Mouse (Mus musculus) gastrocnemius, adult 8-10 months (tissue): ENCODE measurements around the gene 1700020L24Rik. TPM values are rescaled to one million over a fixed set of nuclear protein-coding genes. Genes with fewer than 3 reads are reported as not detected.

Experiments
- DNase-seq, 2 experiments: peaks; one replicate each; pipeline ENCODE4 v3.0.0; 2022; ENCODE audit warnings: low spot score in 2 of 2
- total RNA-seq, 4 experiments: library from RNA; stranded (reverse); gene quantifications; 2 replicates each; pipeline ENCODE4 v1.2.4; 2022

Gene 1700020L24Rik
- total RNA-seq, 4 experiments from 2014 or later, result not detected

DNA sequence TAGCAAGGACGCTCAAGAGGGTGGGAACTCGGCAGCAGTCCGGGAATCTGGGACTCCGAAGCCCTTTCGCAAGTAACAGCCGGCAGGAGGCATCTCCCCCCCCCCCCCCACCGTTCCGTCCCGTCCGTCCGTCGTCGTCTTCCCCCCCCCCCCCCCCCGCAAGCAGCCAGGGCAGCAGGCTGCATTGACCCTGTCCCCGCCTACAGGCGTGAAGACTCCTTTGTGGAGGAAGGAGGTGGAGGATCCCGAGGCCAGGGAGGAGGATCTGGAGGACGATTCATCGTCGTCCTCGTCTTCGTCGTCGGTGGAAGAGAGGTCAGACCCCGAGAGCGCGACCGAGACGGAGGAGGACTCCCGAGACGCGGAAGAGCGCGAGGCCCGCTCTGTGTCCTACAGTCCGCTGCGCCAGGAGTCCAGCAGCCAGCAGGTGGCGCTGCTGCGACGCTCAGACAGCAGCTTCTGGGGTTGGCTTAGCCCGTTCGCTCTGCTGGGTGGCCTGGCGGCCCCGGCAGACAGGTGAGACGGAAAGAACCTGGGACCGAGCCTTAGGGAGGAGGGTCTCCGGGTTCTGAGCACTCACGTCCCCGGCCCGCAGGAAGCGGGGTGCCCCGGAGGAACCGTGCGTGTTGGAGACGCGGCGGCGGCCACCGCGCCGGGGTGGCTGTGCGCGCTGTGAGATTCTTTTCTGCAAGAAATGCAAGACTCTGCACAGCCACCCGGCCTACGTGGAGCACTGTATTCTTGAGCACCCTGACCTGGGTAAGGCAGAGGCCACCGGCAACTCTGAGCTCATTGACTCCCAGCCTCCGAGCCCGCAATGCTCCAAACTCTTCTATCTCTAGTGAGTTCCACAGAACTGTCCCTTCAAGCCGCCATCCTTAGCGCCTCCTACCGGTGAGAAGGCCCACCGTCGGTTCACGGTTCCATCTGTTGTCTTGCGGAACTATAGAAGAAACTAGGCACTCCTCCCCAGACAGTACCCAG is 2.9 kb downstream of the 1700020L24Rik start:
- DNase-seq, result peak; percentile 69 to 76

DNA sequence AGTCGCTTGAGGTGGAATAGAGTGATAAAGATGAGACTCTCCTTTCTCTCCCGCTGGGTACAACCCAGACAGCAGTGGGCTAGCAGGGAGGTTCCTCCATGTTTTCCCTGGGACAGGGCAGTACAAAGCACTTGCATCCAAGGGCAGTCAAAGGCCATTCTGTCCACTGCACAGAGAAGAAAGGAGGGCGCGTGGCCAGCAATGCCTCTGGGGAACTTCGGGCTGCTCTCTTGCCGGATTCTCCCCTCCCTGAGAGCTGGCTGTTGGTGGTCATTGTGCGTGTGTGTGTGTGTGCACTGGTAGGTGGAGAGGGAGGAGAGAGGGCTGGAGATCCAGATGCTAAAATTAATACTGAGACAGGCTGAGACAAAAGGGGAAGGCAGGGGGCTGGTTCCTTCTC is 3.8 kb downstream of the 1700020L24Rik start:
- DNase-seq, result no peak

DNA sequence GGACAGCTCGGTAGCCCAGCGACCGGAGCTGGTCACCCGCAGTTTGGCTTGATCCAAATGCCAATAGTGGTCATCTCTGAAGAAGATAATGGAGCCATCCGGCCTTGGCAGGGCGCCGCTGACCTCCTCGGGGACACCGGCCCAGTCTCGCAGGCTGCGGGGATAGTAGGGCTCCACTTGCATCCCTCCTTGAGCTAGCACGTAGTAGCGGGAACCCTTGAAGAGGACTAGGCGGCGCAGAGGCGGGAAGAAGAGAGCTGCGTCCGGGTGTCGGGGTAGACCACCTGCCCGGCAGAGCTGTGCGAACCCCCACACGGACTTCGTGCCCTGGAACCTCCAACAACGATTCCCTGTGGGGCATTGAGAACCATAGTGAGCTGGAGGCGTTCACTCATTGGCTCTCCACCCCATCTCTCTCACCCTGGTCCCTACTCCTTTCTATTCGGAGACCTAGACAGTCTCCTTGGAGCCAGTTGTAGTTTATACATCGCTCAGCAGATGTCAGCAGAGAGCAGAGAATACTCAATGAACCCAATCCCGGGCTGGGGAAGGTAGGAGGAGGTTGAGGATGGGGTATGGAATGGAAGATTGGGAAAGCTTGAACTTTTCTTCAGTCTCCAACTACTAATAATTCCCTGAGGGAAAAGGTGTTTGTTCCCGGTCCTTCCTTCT is 5.3 kb downstream of the 1700020L24Rik start:
- DNase-seq, result peak; percentile 34 to 47

DNA sequence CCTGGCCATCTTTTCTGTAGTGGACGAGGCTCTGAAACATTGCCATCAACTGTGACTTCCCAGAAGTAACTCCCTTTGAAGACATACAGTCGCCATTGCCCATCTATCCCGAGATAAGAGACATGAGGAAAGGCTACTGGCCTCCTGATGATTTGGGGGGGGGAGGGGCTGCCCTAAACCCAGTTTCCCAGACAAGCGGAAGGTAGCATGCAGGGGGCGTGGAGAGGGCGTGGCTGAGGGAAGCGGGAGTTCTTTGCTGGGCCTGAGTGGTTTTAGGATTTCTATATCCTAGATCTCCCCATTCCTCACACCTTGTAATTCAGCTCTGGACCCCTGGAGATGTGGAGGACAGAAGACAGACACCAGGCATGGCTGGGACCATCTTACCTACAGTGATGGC is 6.3 kb downstream of the 1700020L24Rik start:
- DNase-seq, result no peak

DNA sequence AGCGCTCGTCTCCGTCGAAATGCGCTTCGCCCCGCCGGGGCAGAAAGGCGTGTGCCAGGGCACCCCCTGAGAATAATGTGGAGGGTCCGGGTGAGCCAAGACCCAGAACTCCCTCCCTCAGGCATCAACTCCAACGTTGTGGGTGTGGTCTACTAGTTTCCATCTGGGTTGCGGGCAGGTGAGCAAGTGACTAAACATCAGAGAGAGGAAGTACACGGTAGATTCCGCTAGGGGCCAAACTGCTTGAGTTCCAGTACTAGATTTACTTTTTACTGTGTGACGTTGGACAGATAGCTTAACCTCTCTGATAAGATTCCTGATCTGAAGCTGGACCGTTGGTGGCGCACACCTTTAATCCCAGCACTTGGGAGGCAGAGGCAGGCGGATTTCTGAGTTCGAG is 7.5 kb downstream of the 1700020L24Rik start:
- no peak for DNase-seq

DNA sequence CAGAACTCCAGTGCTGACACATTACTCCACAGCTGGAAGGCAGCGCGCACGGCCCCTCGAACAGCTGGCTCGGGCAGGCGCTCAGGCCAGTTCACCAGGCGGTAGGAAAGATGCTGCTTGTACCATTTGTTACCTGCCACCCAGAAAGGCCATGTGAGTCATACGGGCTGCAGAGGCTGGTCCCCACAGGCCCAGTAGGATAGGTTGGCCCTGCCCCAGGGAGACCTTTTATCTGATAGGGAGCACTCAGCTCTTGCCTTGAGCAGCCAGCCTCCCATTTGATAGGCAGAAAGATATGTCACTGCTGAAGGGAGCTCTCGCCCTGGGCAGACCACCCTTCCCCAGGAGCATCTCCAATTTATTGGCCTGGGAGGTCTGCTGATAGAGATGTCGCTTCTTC is 10.1 kb downstream of the 1700020L24Rik start:
- DNase-seq, result no peak

DNA sequence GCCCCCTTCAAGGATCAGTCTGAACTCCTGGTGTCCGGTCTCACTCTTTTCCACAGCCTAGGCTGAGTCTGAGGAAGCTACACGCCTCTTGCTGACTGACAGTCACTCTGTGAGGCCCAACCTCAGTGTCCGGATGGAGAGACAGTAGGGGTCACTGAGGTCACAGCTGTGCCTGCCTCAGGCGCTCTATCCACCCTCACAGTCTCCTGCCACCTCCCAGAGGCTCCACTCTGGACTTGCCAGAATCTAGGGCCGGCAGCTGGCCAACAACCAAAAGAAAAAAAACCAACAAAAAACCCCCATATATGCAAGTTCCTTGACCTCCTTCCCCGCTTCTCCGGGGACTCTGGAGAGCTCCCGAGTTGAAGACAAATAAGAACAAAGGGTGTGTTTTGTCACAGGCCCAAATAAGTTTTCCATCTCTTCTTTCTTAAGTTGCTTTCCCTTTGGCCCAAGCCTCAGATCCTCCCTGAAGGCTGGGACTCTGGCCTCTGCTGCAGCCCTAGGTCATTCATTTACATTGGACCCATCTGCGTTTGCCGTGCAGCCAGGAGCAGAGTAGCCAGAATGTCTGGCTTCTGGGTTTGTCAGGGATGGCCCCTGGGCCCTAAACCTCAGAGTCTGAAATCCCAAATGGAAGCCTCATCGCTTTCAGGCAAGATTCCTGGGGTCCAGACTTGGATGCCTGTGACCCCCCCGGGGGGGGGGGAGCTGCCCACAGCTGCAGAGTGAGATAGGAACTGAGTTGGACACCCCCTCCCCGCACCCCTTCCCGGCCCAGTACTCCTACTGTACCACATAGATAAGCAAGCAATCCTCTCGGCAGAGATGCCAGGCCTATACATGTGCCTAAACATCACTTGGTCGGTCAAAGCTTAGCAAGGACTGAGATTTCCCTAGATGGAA is 10.8 kb downstream of the 1700020L24Rik start:
- DNase-seq, result no peak

DNA sequence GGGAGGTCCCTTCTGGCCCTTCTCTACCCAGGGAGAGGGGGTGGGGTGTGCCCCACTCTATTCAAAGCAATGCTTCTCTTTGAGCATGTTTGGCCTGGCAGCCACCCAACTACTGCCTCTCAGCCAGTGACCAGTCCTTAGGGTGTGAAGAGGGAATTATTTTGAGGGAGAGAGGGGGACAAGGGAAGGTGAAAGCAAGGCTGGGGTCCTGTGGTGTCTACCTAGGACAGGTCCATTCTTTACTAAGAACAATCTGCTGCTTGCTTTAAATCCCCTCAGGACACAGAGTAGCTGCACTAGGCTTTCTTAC is 11.4 kb downstream of the 1700020L24Rik start:
- DNase-seq, result no peak

DNA sequence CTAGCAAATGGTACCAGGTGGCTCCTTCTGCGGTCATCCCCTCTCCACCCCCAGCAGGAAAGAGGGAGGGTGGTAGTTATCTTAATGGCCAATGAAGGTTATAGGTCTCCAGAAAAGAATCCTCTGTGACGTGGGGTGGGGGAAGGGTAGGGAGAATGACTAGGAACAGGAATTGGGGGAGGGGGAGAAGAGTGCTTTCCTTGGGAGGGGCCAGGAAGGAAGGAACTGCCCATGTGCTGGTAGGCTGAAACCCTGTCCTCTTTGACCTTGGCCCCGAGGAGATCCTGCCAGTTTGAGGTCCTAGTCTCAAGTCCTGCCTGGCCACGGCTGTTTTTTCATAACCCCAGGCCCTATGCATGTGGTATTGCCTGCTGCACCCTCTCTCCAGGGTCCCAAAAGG is 11.8 kb downstream of the 1700020L24Rik start:
- DNase-seq, result no peak

DNA sequence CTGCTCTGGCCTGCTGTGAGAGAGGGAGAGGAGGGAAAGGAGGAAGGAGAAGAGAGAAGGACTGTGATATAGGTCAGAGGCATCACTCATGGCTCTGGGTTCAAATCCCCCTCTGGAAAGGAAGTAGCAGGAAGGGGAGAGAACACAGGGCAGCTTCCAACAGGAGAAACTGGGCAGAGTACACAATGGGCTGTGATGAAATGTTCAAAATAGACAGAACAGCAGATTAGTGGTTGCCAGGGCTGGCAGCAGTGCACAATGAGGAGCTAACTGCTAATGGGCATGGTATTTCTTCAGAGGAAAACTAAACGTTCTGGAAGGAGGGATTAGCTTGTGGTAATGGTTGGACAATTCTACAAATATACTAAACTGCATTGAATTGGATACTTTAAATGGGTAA is 13.1 kb downstream of the 1700020L24Rik start:
- DNase-seq, result no peak

DNA sequence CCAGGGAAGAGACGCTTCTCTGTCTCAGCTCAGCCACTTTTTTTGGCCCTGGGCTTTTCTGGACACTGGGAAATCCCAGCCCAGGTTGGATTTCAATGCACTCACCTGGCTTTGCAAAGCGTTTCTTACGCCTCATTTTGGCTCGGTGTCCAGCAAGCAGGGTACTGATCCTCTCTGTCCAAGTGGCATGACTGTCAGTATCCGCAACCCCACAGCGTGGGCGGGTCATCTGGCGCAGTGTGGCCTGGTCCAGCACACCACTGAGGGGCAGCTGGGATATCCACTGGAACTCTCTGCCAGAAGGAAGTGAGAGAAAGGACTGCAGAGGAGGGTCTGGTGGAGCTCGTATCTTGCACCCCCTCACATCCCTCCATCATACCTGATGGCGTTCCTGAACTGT is 13.8 kb downstream of the 1700020L24Rik start:
- no peak for DNase-seq

DNA sequence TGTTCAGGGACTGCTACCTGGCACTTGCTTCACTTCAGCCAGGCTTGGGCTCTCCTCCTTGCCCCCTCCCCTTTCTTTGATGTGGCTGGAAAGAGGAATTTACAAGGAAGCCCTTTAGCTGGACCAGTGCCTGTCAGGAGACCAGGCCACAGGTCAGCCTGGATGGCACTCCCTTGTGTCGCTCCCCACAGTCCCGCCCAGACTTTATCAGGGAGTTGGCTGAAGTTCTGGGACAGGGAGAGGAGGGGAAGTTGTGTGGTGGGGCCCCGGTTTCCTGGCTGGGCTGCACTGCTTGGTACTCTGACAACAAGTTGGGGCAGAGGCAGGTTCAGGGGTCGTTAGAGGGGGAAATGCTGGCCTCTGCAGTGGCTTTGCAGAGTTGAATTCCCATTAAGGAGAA is 17.1 kb downstream of the 1700020L24Rik start:
- no peak for DNase-seq

DNA sequence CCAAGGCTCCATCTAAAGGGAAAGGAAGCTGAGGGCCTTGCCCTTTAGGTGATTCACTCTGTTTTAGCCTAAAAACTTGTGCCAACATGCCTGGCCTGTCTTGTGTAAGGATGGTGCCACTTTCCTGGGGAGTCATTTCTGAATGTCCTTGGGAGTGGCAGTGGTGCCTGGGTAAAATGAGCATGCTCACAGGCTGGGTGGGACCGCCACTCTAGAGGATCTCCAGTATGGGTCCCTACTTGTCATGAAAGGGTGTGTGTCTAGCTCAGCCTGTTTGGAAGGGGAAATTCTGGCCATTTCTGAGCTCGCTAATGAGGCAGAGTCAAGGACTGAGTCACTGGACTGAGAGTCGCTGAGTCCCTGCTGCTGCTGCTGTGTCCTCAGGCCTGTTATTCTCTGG is 18.1 kb downstream of the 1700020L24Rik start:
- DNase-seq, result no peak

DNA sequence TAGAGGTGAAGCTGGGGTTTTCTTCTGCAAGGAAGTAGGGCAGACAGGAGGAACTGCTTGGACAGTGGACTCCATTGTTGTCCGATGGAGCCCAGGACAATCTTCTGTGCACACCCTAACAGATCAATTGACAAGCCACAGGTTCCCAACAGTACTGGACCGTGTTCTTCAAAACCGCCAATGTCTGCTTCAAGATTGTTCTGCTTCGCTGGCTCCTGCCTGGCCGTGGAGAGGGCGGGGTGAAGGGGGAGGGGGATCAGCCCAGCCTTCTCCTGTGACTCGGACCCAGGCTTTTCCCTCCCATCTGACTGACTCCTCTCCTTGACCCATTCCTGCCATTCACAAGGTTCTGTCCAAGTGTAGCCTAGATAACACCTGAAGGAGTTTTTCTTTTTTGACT is 19.8 kb downstream of the 1700020L24Rik start:
- DNase-seq, result no peak

DNA sequence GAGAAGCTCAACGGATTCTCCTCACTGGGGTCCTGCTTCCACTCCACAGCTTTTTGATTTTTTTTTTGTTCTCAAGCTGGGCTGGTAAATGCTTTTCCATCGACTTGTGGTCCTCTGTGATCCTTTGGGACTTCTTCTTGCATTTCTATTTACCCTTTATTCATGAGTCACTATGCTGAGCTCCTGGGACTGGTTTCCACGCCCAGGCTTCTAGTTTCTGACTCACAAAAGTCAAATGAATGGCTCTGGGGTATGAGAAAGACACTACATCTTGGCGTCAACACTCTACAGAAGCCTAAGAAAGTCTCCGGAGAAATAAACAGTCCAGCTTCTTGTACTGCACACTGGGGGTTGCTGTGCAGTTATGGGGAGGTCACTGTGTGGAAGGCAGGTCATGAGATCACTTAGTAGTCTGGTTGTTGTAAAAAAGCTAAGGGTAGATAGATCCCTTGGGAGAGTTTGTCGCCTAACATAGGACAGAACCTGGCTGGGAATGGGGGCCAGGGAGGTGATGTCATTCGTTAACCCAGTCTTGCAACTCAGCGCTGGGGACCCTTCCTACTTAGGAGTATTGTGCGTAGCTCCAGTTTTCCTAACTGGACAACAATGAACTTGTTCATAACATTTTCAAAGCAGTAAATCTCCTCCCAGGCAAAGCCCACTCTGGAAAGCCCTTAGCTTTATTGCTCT is 20.6 kb downstream of the 1700020L24Rik start:
- DNase-seq, result no peak

DNA sequence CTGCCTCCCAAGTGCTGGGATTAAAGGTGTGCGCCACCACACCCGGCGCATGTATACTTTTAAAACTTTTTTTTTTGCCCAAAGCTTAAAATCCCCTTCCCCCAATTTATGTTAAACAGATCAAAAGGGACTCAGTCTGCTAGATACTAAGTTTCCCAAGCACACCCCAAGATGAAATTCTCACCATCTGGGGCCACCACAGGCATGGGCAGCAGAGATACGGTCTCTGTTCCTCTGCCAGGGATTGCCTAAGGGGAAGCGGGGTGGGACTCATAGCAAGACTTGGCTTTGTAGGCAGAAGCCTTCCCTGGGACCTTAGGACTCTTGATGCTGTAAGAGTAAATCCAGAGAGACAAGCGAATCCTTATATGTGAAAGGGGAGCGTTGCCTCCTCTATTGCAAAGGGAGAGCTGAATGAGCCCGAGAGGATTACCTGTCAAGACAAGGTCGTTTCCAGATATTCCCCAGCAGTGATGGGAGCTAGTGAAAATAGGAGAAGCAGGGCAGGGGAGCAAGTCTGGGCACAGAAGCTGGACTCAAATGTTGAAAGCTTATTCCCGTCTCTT is 24.1 kb downstream of the 1700020L24Rik start:
- no peak for DNase-seq

DNA sequence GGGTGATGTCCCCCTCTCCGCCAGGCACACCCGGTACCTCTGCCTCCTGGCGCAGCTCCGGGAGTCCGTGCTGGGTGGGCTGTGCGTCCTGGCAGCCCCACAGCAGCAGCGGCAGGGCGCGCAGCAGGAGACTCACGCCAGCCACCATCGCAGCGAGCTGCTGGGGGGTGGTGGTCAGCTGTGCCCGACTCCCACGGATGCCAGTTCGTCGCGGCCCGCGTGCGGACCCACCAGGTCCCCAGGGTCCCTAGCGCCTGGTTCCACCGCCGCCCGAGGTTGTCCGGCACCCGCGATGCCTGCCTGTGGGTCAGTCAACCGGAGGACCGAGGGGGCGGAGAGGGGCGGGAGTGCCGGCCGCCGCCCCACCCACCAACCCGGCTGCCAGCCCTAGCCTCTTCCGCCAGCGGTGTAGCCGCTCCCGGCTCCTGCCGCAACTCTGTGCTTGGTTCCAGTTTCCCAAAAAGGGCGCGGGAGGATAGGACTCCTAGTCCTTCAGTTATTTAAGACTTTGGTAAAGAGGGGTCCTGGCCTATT is 25.3 kb downstream of the 1700020L24Rik start, which contains the start of gene Mmp28:
TSS of gene Mmp28 (minus strand) at position 361 of the 534 bp plus-strand sequence.
- DNase-seq, result peak; percentile 28 to 45

DNA sequence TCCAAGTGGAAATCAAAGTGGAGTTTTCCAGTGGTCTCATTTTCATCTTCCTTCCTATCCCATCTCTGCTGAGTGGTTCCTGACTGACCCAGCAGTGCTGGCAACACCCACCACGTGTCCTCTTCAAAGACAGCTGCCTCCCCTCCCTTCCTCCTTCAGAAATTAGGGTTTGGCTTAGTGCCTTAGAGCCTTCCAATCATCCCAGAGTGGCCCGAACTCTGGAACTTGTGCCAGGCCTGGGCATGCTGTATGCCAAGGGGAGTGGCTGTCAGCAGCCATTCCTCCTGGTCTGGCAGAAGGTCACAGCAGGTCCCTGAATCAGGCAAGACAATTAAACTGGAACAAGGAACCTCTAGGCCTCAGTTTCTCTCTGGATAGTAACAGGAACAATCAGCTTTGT is 28.5 kb downstream of the 1700020L24Rik start:
- no peak for DNase-seq

DNA sequence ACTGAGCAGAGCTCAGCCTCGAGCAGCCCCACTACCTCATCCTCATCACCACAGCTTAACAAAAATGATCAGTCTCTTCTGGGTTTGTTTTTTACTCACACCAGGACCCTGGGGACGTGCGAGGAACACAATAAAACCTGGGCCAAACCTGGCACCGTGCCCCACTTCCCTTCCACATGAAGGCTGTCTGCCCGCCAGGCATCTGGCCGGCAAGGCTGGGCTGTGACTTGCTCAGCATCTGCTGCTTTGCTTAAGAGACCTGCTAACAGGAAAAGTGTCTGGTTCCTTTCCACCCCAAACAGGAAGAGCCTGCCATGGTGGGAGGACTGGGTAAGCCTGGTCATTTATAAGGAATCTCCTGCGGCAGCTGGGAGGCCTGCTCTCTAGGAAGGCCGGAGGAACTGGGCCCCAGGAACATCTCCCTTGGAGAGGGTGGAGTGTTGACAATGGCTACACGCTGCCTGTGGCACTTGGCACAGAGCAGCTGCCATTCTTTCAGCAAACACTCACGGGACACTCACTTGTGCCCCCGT is 29.7 kb downstream of the 1700020L24Rik start:
- DNase-seq, result peak; percentile 45 to 70

DNA sequence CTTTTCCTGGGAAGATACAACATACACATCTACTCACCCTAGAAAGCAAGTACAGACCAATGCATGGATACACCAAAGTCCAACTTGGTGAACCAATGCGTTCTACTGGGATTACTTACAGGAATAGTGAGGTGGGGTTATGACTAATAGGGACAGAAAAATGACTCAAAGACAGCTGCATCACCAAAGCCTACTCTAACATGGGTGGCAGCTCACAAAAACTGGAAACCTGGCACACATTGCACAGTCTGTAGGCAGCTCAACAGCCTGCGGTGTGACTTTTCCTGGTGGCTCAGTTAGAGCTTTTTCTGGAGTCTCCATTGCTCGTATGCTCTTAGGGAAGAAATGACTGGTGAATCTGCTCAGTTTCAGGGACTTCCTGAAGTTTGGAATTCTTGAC is 31.3 kb downstream of the 1700020L24Rik start:
- no peak for DNase-seq
